Mouse (Mus musculus) limb, embryonic 11.5 days (tissue): ENCODE measurements around the gene Sorcs2. TPM values are rescaled to one million over a fixed set of nuclear protein-coding genes. Genes with fewer than 3 reads are reported as not detected.
A peak's percentile ranks its signal among the peaks of the same experiment; 100 is the strongest.

Source experiments
- ATAC-seq: fragments of 200-750 bp; cut with Nextera tagmentation; 2 replicates; pipeline ENCODE4 v1.8.0; 2017; ENCODE audit warnings: low read depth; ENCODE audit not compliant: insufficient number of reproducible peaks, low FRiP score, low TSS enrichment
- DNase-seq: peaks from one replicate; pipeline ENCODE4 v3.0.0-alpha.2; 2015; ENCODE audit warnings: low spot score
- H3K27ac ChIP-seq: fragments of 300-500 bp; sonication (generic); replicated peaks from 2 replicates; pipeline ENCODE4 v1.5.1; 2014; ENCODE audit warnings: low read depth, mild to moderate bottlenecking, low read length
- H3K27me3 ChIP-seq: fragments of 300-500 bp; sonication (generic); 2 replicates; pipeline ENCODE4 v1.6.1; 2014; ENCODE audit warnings: mild to moderate bottlenecking, low read length, mixed read lengths; ENCODE audit not compliant: control insufficient read depth, insufficient read depth
- H3K36me3 ChIP-seq: fragments of 300-500 bp; sonication (generic); 2 replicates; pipeline ENCODE4 v1.6.1; 2014; ENCODE audit warnings: mild to moderate bottlenecking, low read length, moderate library complexity, mixed read lengths; ENCODE audit not compliant: control insufficient read depth, insufficient read depth
- H3K4me1 ChIP-seq: fragments of 300-500 bp; sonication (generic); 2 replicates; pipeline ENCODE4 v1.6.1; 2014; ENCODE audit warnings: low read length, mixed read lengths; ENCODE audit not compliant: control insufficient read depth, insufficient read depth
- H3K4me2 ChIP-seq: fragments of 300-500 bp; sonication (generic); 2 replicates; pipeline ENCODE4 v1.6.1; 2014; ENCODE audit warnings: low read depth, mild to moderate bottlenecking, moderate library complexity; ENCODE audit not compliant: severe bottlenecking
- H3K4me3 ChIP-seq: fragments of 300-500 bp; sonication (generic); 2 replicates; pipeline ENCODE4 v1.5.1; 2014; ENCODE audit warnings: low read depth, low read length
- H3K9ac ChIP-seq: fragments of 300-500 bp; sonication (generic); 2 replicates; pipeline ENCODE4 v1.6.1; 2014; ENCODE audit warnings: mild to moderate bottlenecking, low read length
- H3K9me3 ChIP-seq: fragments of 300-500 bp; sonication (generic); 2 replicates; pipeline ENCODE4 v1.6.1; 2016; ENCODE audit warnings: low read length; ENCODE audit not compliant: control insufficient read depth
- WGBS: fragments of 180-500 bp; shearing (Covaris S2); extraction: QIAGEN DNeasy Blood & Tissue Kit; methylation state at CpG from one replicate; pipeline ENCODE4 v1.1.7; 2014; 5-methylcytosine and 5-hydroxymethylcytosine counted together
- polyA plus RNA-seq: library from polyadenylated mRNA; unstranded; fragments of >200 nt; fragmentation: Nextera tagmentation; extraction: Ambion mirVana; gene quantifications from 2 replicates; pipeline ENCODE4 v1.2.1, GENCODE M21; 2014

The Sorcs2 gene
- polyA plus RNA-seq, 1 experiment from 2014 or later, result 6.4 TPM

DNA sequence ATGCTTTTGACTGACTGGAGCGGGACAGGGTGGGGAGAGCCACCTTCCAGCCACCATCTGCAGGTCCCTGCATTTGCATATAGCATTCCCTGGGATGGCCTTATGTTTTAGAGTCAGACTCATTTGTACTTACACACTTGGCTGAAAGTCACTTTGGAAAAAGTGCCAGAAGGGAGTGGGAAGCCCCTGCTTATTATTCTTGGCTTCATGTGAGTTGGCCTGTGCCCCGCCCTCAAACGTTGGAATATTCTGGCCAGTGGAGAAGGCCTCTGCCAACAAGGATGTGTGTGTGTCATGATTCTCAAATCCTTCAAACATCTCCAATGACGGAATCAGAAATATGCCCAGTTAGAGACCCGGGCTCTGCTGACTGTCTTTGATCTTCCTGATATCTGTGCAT is 416.6 kb downstream of the Sorcs2 start:
- ATAC-seq, result no peak
- no peak overlapping the region for H3K4me3 ChIP-seq
- H3K4me1 ChIP-seq, result no peaks in the 10 kb centered on the region
- H3K36me3 ChIP-seq, result peaks cover 7% of the 10 kb centered on the region
- no peak for DNase-seq
- no peaks in the 10 kb centered on the region for H3K9me3 ChIP-seq
- no peak overlapping the region for H3K9ac ChIP-seq
- 92% methylated on average over 5 of the region's 5 CpGs for WGBS
- H3K27me3 ChIP-seq, result no peaks in the 10 kb centered on the region
- H3K27ac ChIP-seq, result no peak overlapping the region
- no peak overlapping the region for H3K4me2 ChIP-seq

DNA sequence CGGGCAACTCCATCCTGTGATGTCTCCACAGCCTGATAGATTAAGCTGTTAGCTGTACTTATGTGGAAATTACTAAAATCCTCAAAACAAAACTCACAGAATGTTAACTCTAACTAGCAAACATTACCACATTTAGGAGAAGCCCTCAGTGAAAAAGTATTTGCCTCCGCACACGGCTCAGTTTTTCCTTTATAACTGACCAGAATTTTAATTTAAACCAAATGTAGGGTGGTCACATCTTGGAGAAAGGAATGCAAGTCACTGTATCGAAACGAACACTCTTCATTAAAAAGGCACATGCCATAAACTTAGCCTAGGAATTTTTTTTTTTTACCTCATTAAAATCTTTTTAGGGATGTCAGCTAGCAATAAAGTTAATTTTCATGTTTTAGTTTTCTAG is 417.4 kb downstream of the Sorcs2 start:
- ATAC-seq (no peak), DNase-seq (no peak)
- Histone ChIP-seq H3K27ac (no peak overlapping the region), H3K9me3 (no peaks in the 10 kb centered on the region), H3K27me3 (no peaks in the 10 kb centered on the region), H3K9ac (no peak overlapping the region), H3K4me3 (no peak overlapping the region), H3K4me1 (no peaks in the 10 kb centered on the region), H3K36me3 (peaks cover 8% of the 10 kb centered on the region), H3K4me2 (no peak overlapping the region)
- 36% methylated on average over 5 of the region's 5 CpGs for WGBS

DNA sequence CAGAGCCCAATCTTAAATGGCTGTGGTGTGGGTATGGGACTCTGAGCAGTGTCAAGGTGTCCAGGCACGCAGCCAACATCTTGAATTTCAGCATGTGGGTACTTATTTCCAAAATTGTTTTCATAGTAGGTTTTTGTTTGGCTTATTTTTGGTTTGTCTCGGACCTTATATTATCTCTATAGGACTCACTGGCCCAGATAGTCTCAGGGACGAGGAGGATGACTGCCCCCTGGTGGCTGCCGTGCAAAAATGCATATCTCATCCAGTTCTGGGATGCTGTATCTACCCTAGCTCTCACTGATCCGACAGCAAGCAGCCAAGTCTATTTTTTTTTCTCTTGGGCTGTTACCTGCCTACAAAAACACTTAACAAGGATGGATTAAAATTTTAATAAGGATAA is 422.3 kb downstream of the Sorcs2 start:
- ATAC-seq (no peak), DNase-seq (peak; percentile 82)
- Histone ChIP-seq H3K27ac (no peak overlapping the region), H3K4me1 (no peaks in the 10 kb centered on the region), H3K27me3 (no peaks in the 10 kb centered on the region), H3K9ac (no peak overlapping the region), H3K36me3 (peaks cover 3% of the 10 kb centered on the region; the same call in 1 of the 2 replicates), H3K4me3 (no peak overlapping the region), H3K4me2 (no peak overlapping the region), H3K9me3 (no peaks in the 10 kb centered on the region)
- WGBS, result 24% methylated on average over 5 of the region's 5 CpGs

DNA sequence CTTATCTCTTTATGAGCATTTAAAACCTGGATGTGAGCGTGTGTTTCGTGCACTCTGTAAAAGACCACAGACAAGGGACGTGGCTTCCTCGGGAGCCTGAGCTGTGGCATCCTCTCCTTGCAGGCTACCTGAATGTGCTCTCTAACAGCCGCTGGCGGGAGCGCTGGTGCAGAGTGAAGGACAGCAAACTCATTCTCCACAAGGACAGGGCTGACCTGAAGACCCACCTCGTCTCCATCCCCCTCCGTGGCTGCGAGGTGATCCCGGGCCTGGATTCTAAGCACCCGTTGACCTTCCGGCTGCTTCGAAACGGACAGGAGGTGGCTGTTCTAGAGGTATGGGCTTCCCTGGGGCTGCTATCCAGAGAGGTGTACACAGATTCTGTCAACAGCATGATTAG is 423.7 kb downstream of the Sorcs2 start:
- no peaks in the 10 kb centered on the region for H3K9me3 ChIP-seq
- no peaks in the 10 kb centered on the region for H3K4me1 ChIP-seq
- H3K27me3 ChIP-seq, result no peaks in the 10 kb centered on the region
- H3K27ac ChIP-seq, result no peak overlapping the region
- H3K36me3 ChIP-seq, result peaks cover 3% of the 10 kb centered on the region; the same call in 1 of the 2 replicates
- ATAC-seq, result no peak
- no peak overlapping the region for H3K4me3 ChIP-seq
- H3K9ac ChIP-seq, result no peak overlapping the region
- no peak overlapping the region for H3K4me2 ChIP-seq
- WGBS, result 90% methylated on average over 15 of the region's 15 CpGs
- DNase-seq, result no peak

DNA sequence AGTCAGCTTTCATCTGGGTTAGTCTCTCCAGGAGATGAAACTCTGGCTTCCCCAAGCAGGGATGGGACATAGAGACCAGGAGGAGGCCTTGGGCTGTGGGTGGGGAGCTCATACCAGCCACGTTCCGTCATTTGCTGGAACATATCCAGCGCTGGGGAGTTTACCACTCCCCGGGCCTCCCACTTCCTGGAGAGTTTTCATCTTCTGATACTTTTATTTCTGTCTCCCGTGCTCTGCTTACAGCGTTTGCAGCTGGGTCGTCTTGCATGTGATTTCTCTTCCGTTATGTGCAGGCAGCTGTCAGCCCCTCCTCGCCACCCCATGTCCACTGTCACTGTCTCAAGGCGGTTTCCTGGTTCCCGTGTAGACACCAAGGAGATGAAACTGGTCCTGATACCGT is 424.1 kb downstream of the Sorcs2 start:
- H3K4me2 ChIP-seq, result no peak overlapping the region
- H3K9me3 ChIP-seq, result no peaks in the 10 kb centered on the region
- no peaks in the 10 kb centered on the region for H3K27me3 ChIP-seq
- DNase-seq (no peak), ATAC-seq (no peak)
- no peak overlapping the region for H3K9ac ChIP-seq
- H3K36me3 ChIP-seq, result peaks cover 3% of the 10 kb centered on the region; the same call in 1 of the 2 replicates
- no peaks in the 10 kb centered on the region for H3K4me1 ChIP-seq
- WGBS, result 87% methylated on average over 12 of the region's 12 CpGs
- no peak overlapping the region for H3K4me3 ChIP-seq
- no peak overlapping the region for H3K27ac ChIP-seq

DNA sequence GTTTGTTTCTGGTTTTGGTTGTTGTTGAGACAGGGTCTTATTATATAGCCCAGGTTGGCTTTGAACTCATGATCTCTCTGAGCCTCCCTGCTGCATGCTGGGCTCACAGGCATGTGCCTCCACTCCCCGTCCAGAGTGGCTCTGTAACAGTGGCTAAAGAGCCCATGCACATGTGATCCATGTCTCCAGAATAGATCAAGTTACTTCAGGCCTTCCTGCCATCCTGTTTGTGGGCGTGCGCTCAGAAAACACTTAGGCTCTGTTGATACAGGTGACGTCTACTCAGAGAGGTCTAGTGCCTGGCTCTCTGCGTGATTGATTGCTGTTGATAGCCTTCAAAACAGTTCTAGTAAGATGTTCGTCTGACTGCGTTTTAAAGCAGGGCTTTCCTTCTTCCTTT is 425.2 kb downstream of the Sorcs2 start:
- DNase-seq (no peak), ATAC-seq (no peak)
- no peak overlapping the region for H3K4me3 ChIP-seq
- H3K27me3 ChIP-seq, result no peaks in the 10 kb centered on the region
- no peak overlapping the region for H3K9ac ChIP-seq
- WGBS, result 63% methylated on average over 7 of the region's 7 CpGs
- H3K27ac ChIP-seq, result no peak overlapping the region
- H3K9me3 ChIP-seq, result no peaks in the 10 kb centered on the region
- no peak overlapping the region for H3K4me2 ChIP-seq
- peaks cover 3% of the 10 kb centered on the region; the same call in 1 of the 2 replicates for H3K36me3 ChIP-seq
- H3K4me1 ChIP-seq, result no peaks in the 10 kb centered on the region

DNA sequence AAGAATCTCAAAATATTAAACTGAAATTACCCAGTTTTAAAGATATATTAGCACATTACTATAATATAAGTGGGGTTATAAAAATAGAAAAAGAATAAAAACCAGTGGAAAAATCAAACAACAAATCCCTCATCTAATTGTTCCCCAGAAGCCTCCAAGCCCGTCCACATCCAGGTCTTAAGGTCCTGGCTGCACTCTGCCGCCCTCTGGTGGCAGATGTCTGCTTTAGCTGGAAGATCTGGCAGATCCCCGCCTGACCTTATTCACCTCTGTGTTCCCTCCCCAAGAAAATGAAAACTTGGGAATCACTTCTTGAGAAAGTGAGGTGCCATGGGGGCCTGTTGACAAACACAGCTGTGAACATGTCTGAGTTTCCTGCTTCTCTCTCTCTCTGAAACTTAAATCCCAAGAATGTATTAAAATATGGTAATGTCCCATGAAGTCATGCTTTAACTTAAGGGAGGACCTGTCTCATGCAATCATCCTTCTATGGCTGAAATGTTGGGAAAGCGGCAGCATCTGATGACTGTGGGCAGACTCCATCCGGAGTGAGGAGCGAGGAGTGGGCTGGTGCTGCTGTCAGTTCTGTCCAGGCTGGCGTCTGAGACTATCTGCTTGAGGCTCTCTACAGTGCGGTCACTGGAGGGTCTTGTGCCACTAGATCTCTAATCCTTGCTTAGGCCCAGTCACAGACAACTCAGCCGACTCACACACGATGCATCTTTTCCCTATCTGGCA is 425.9 kb downstream of the Sorcs2 start:
- ATAC-seq (no peak), DNase-seq (peak; percentile 83)
- H3K27ac ChIP-seq, result no peak overlapping the region
- no peaks in the 10 kb centered on the region for H3K9me3 ChIP-seq
- H3K4me1 ChIP-seq, result no peaks in the 10 kb centered on the region
- H3K4me3 ChIP-seq, result no peak overlapping the region
- 66% methylated on average over 10 of the region's 10 CpGs for WGBS
- H3K36me3 ChIP-seq, result peaks cover 3% of the 10 kb centered on the region; the same call in 1 of the 2 replicates
- no peak overlapping the region for H3K9ac ChIP-seq
- no peak overlapping the region for H3K4me2 ChIP-seq
- no peaks in the 10 kb centered on the region for H3K27me3 ChIP-seq

DNA sequence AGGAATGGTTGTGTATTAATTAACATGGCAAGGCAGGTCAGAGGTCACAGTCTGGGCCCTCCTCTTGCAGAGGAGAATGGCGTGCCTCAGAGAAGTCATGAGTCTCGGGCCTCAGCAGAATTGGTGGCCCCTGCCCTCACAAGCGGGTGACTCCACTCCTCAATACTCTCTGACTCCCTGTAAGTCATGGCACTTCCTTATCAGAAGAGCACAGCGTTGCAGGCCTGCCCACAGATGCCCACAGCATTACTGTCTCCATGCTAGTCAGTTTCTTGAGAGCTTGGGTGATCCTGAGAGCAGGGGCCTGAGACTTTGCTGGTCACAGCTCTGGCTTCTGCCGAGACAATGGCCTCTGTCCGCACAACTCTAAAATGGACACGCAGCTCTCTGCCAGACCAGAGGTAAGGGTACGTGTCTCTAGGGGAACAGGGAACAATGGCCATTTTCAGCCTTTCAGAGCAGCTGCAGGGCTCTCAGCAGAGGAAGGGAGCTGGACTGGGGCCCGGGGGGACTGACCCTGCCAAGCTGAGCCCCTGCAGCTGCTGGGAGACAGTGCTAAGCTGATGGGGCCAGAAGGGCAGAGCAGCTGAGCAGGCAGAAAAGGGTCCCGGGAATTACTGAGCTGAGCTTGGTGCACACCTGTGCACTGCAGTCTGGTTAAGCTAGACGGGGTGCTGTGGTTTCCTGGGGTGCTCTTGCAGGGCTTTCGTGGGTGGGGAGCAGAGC is 427.4 kb downstream of the Sorcs2 start:
- 75% methylated on average over 12 of the region's 12 CpGs for WGBS
- H3K9ac ChIP-seq, result no peak overlapping the region
- ATAC-seq, result no peak
- no peak overlapping the region for H3K4me3 ChIP-seq
- no peak overlapping the region for H3K27ac ChIP-seq
- no peaks in the 10 kb centered on the region for H3K9me3 ChIP-seq
- H3K4me1 ChIP-seq, result no peaks in the 10 kb centered on the region
- H3K36me3 ChIP-seq, result no peaks in the 10 kb centered on the region; the same call in 1 of the 2 replicates
- no peak for DNase-seq
- H3K4me2 ChIP-seq, result no peak overlapping the region
- no peaks in the 10 kb centered on the region for H3K27me3 ChIP-seq
